Mouse (Mus musculus): Measurements from ENCODE around the gene Olfr1360.
"Not testable (repeated sequence)": the region's sequence is repeated elsewhere in the genome, so short reads cannot be mapped to it uniquely, and the experiment has no call there.

The Olfr1360 gene

DNA sequence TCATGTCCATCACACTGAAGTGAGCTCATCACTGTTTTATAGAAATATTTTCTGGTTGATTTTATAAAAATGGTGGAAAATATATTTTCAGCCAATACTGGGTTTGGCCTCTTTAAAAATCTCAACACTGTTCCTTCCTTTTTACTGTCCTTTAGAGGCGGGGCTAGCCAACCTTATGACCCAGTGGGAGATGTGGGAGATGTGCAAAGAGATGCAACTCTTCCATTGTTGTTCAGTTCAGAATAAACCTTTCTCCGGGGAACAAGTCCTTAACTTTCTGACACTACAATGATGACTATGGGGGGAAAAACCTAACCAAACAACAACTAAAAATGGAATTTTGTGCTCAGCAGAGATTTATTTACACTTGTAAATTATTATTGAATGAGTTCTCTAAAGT, at the start of gene Olfr1360:
Olfr1360 (minus strand) TSS at position 101 of the 400 bp plus-strand sequence.
- no peak for DNase-seq (ENCODE audit: low spot score)

- no peak for DNase-seq (ENCODE audit: low spot score)
These were observed 46.0 kb upstream of the Olfr1360 start for GRCm38 (mm10) chr13:21722993-21723836.

GRCm38 (mm10) chr13:21722373-21722925, 45.2 kb upstream of the Olfr1360 start:
- DNase-seq (ENCODE audit: low spot score) = no peak

DNA sequence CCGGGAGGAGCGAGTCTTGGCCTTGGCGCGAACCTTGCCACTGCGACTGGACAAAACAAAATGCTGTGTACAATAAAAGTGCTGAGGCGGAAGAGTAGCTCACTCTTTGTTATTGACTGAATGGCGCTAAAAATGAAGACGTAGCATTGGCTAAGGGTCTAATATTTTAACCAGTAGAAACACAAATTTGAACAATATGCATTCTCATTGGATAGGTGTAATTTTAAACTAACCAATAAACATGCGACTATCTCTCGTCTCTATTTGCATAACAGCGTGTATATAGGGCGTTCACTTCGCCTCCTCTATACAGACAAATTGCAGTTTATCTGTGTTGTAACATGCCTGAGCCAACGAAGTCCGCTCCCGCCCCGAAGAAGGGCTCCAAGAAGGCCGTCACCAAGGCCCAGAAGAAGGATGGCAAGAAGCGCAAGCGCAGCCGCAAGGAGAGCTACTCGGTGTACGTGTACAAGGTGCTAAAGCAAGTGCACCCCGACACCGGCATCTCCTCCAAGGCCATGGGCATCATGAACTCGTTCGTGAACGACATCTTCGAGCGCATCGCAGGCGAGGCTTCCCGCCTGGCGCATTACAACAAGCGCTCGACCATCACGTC, 44.7 kb upstream of the Olfr1360 start, which contains the start of gene Hist1h2bm:
Hist1h2bm (plus strand) TSS at position 288 of the 616 bp plus-strand sequence.
- DNase-seq (ENCODE audit: low spot score) = peak; percentile 54

DNA sequence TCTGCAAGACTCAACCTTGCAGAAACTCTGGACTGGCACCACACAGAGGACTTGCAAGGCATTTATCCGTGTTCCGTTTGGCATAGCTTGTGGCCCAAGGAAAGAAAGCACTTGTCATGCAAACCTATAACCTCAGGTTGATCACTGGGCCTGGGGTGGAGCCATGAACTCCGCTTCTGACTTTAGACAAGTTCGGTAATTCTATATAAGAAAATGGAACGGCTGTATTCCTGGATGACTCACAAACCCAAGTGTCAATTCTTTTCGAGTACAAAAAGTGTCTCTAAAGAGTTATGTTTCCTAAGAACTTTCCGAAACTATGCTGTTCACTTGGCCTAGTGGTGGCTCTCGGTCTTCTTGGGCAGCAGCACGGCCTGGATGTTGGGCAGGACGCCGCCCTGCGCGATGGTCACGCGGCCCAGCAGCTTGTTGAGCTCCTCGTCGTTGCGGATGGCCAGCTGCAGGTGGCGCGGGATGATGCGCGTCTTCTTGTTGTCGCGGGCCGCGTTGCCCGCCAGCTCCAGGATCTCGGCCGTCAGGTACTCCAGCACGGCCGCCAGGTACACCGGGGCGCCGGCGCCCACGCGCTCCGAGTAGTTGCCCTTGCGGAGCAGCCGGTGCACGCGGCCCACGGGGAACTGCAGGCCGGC, 44.0 kb upstream of the Olfr1360 start:
- DNase-seq (ENCODE audit: low spot score) = not testable (repeated sequence)

GRCm38 (mm10) chr13:21718381-21719080, 41.3 kb upstream of the Olfr1360 start:
- DNase-seq (ENCODE audit: low spot score) = no peak

DNA sequence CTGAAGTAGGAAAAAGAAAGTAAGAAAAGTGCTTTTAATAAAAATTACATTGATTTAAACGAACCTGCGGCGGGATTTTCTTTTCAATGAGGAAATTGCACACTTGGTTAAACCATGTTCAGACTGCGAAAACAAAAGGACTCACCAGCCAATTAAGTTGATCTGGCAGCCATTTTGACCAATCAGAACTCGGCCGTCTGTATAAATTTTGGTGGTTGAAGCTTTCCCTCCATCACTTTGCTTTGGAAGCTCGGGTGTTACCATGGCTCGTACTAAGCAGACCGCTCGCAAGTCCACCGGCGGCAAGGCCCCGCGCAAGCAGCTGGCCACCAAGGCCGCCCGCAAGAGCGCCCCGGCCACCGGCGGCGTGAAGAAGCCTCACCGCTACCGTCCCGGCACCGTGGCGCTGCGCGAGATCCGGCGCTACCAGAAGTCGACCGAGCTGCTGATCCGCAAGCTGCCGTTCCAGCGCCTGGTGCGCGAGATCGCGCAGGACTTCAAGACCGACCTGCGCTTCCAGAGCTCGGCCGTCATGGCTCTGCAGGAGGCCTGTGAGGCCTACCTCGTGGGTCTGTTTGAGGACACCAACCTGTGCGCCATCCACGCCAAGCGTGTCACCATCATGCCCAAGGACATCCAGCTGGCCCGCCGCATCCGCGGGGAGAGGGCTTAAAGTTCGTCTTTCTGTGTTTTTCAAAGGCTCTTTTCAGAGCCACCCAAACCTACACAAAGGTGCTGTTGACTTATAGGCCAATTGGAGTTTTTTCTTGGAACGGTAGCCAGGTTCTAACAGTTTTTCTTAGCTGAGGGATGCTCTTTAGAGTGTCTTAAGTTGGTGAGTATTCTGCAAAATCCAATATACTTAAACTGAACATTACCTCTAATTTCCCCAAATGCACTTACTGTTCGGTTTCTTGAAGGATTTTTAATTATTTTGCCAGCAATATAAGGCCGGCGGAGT, 40.5 kb upstream of the Olfr1360 start, which contains the start of gene Hist1h3h:
Hist1h3h (plus strand) TSS at position 263 of the 961 bp plus-strand sequence.
- peak; percentile 74 for DNase-seq (ENCODE audit: low spot score)

DNA sequence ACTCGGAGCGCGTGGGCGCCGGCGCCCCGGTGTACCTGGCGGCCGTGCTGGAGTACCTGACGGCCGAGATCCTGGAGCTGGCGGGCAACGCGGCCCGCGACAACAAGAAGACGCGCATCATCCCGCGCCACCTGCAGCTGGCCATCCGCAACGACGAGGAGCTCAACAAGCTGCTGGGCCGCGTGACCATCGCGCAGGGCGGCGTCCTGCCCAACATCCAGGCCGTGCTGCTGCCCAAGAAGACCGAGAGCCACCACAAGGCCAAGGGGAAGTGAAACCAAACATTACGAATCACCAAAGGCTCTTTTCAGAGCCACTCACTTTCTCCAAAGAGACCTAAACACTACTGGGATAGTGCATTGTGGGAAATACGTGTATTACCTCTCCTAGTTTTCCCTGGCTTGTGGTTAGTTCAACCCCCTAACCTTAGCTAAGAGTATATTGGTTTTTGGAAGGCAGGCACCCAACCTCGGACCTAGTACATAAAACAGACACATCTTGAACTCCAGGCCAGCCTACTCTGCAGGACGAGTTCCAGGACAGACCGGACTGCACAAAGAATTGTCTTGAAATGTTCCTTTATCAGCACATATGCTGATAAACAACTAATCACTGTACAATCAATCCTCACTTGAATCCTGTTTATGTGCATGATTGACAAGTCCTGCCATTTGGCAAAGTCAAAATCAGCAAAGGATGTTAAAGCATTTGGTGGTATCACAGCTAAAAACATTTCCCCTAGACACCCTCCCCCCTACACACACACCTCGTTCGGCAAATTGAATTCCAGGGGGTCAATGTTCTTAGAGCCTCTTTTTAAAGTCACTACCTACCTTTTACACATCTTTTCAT, 39.6 kb upstream of the Olfr1360 start:
- not testable (repeated sequence) for DNase-seq (ENCODE audit: low spot score)

GRCm38 (mm10) chr13:21715864-21716539, 38.8 kb upstream of the Olfr1360 start, which contains the start of the genes Hist1h2bl and Hist1h2ai:
Gene Hist1h2bl (minus strand): TSS chr13:21716143.
Gene Hist1h2ai (plus strand): TSS chr13:21716422.
- peak; percentile 64 for DNase-seq (ENCODE audit: low spot score)

DNA sequence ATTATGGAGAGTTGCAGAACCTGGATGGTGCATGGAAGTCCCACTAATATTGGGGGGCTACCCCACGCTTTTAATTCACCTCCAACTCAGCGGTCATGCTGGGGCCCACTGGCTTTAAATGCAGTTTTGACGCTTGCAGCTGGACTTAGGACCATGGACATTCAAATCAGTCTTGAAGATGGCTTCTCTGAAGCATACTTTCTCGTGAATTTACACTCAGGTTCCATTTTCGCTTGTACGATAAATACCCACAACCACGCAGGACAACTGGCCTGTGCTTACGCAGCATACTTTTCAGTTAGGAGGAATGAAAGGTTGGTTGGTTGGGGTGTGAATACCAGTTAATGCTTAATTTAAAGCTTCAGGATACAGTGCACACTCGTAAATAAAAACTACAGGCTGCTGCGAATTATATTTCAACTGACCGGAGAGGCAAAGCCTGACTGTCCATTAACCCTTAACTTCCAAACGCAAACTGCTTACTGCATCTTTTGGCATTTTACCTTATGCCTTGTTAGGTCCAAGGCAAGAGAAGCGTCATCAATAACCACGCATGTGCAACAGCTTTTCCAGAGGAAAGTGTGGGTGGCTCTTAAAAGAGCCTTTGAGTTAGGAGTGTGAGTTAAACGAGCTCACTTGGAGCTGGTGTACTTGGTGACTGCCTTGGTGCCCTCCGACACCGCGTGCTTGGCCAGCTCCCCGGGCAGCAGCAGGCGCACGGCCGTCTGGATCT, 38.1 kb upstream of the Olfr1360 start:
- DNase-seq (ENCODE audit: low spot score) = no peak

GRCm38 (mm10) chr13:21714725-21715124, 37.5 kb upstream of the Olfr1360 start:
- peak; percentile 59 for DNase-seq (ENCODE audit: low spot score)

GRCm38 (mm10) chr13:21711698-21712097, 34.5 kb upstream of the Olfr1360 start:
- DNase-seq (ENCODE audit: low spot score) = no peak

GRCm38 (mm10) chr13:21710821-21711525, 33.8 kb upstream of the Olfr1360 start:
- peak; percentile 85 for DNase-seq (ENCODE audit: low spot score)

DNA sequence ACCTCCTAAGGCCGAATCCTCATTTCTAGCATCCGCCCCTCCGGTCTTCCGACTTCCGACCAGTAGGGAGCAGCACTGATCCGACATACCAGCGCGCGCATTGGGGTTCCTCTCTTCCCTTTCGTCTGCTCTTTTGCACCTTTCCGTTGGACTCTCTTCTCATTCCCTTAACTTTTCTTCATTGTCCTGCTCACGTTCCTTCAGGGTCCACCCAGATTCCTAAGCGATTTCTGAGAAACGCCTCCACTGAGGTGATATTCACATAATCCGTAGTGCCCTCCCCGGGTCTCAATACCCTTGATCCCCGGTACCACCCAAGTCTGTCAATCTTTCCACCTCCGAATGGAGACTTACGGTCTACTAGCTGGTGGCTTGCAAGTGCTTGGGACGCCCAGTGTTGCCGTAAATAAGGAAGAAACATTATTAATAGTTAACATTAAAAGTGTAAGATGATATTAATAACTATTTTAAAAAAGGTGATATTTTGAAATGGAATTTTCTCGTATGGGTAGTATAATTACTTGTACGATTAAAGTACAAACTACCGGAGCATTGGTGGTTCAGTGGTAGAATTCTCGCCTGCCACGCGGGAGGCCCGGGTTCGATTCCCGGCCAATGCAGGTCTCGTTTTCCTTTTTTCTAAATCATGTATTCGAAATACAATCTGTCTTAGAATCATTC, 33.0 kb upstream of the Olfr1360 start:
- peak; percentile 93 for DNase-seq (ENCODE audit: low spot score)

DNA sequence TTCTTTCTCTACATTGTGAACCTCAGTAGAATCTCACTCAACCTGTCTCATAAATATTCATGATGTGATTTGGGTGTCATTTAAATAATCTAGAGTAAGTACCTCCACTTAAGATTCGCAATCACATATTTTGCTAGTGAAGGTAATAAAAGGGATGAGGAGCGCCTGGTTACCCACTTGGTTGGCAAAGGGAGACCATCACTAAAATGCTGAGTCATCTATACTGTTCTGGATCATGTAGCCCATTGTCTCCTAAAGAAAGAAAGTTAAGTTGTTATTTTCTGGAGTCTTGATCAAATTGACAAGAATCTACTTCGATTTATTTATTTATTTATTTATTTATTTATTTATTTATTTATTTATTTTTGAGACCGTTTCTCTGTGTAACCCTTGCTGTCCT, 29.5 kb upstream of the Olfr1360 start:
- DNase-seq (ENCODE audit: low spot score) = no peak

GRCm38 (mm10) chr13:21697811-21698210, 20.6 kb upstream of the Olfr1360 start, which contains the start of gene Olfr1359:
Gene Olfr1359 (plus strand): TSS chr13:21698111.
- no peak for DNase-seq (ENCODE audit: low spot score)

DNA sequence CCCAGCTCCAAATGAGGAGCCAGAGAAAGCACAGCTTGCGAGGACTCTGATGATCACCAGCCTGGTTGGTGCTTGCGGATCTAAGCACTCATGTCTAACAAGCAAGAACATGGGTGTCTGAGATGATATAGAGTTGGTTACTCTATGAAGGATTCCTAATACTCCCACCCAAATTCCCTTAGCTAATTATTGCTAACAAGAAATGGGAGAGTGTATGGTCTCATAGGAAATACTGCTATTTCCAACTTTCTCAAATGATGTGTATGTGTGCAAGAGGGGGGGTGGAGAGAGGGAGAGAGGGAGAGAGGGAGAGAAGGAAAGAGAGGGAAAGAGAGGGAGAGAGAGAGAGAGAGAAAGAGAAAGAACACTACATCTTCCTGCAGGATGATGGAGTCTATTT, 13.9 kb downstream of the Olfr1360 start, which contains the start of gene Olfr1361:
Olfr1361 (minus strand) TSS at position 101 of the 400 bp plus-strand sequence.
- DNase-seq (ENCODE audit: low spot score) = no peak

Data from testis, postnatal 10 days (tissue).